Mouse (Mus musculus): ENCODE data around the gene Rapgef4. TPM values are rescaled to one million over a fixed set of nuclear protein-coding genes. Genes with fewer than 3 reads are reported as not detected.

Rapgef4 gene
- polyA plus RNA-seq, 1 experiment from 2014 or later: 5.0 TPM

DNA sequence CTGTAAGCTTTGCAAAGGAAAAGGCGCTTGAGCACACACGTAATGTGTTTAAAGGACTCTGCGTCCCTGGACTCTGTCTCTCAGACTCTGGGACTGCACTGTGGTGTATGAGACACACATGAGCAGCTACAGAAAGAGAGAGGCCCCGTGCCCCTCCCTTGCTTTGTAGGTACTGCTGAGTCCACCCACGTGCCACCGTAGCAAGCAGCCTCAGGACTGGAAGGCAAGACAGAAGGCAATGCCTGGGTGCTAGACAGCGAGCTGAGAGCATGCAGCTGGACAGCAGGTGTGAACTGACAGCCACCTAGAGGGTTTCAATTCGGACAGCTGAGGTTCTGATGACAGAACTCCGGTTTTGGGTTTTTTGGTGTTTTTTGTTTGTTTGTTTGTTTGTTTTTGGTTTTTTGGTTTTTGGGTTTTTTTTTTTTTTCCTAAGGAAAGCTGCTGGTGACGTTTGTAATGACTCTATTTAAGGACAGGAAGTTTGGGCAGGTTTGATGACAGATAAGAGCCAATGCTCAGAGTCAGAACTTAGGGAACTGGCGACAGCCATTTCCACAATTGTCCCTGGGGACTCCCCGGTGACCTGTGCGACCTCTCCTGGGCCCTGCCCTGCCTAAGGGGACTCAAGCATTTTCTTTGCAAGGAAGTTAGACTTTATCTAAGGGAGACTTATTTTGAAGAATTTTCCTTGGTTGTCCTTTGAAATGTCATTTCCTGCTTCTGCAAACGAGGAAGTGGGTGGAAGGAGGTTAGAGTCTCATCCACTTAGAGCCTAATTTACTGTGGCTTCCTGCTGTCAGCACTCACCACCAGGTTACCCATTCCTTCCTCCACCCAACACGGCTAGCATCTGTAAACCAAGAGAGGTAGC is 136.3 kb downstream of the Rapgef4 start:
- Histone ChIP-seq H3K9ac (replicated peaks; ENCODE audit: low read depth) (no peak overlapping the region), H3K9me3 (ENCODE audit: low read length) (no peaks in the 10 kb centered on the region), H3K4me3 (ENCODE audit: low read depth, low read length) (no peak overlapping the region), H3K4me1 (ENCODE audit: insufficient read depth, low read depth, low read length) (peaks cover 13% of the 10 kb centered on the region; the same call in 1 of the 2 replicates), H3K36me3 (ENCODE audit: insufficient read depth, low read length) (no peaks in the 10 kb centered on the region), H3K27ac (ENCODE audit: low read length) (no peak overlapping the region), H3K27me3 (replicated peaks; ENCODE audit: insufficient read depth, low read length) (no peaks in the 10 kb centered on the region), H3K4me2 (replicated peaks; ENCODE audit: low read depth, low read length) (no peak overlapping the region)
- no peak for ATAC-seq
- 39% methylated on average over 15 of the region's 15 CpGs for WGBS
- TF ChIP-seq CTCF (IDR thresholded peaks at IDR 0.05): no peak; the same call in 1 of the 2 replicates
- no peak for TF ChIP-seq EP300 (IDR thresholded peaks at IDR 0.05)
- DNase-seq (ENCODE audit: low spot score): peak; percentile 32

GRCm38 (mm10) chr2:72120211-72120610 is 139.2 kb downstream of the Rapgef4 start:
- TF ChIP-seq EP300 (IDR thresholded peaks at IDR 0.05) (peak; percentile 90), CTCF (IDR thresholded peaks at IDR 0.05) (no peak)
- peak overlapping the region; percentile 73 for H3K27ac ChIP-seq (ENCODE audit: low read length)
- 47% methylated on average over 6 of the region's 6 CpGs for WGBS

DNA sequence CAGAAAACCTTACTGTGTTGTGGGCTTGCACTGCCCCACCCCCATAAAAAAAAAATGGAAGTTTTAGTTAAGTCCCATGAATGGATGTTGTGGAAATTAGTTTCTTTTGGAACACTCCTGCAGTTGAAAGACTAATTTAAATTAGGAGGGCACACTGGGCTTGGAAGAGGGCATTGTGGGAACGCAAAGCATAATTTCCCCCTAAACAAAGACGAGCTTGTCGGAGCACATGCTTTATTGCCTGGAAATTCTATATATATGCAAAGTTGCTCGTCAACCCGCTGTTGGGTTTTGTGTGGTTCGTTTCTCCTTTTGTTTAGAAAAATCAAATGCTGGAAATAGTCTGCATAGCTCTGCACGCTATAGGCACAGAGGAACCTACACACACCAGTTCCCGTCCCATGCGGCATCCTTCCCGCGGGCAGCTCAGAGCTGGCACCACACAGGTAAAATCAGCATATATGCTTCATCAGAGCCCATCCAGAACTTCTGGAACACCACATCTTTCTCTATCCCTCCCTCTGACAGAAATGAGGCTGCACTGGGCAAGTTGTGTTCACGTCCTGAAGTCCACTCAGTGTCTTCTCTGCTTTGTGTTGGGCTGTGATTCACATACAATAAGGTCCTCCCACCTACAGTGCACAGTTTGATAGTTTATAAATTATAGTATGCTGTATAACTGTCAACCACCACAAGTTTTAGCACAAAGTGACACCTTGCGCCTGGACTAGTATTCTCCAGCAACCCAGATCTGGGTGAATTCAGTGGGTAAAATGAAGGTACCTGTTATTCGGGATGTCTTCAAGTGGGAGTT is 141.6 kb downstream of the Rapgef4 start:
- DNase-seq (ENCODE audit: low spot score) (no peak), ATAC-seq (no peak)
- Histone ChIP-seq H3K4me2 (replicated peaks; ENCODE audit: low read depth, low read length) (no peak overlapping the region), H3K27me3 (replicated peaks; ENCODE audit: insufficient read depth, low read length) (no peaks in the 10 kb centered on the region), H3K36me3 (ENCODE audit: insufficient read depth, low read length) (no peaks in the 10 kb centered on the region), H3K9ac (replicated peaks; ENCODE audit: low read depth) (no peak overlapping the region), H3K27ac (ENCODE audit: low read length) (no peak overlapping the region), H3K4me3 (ENCODE audit: low read depth, low read length) (no peak overlapping the region), H3K9me3 (ENCODE audit: low read length) (no peaks in the 10 kb centered on the region), H3K4me1 (ENCODE audit: insufficient read depth, low read depth, low read length) (peaks cover 4% of the 10 kb centered on the region; the same call in 1 of the 2 replicates)
- WGBS: 91% methylated on average over 14 of the region's 14 CpGs
- TF ChIP-seq CTCF (IDR thresholded peaks at IDR 0.05) (no peak), EP300 (IDR thresholded peaks at IDR 0.05) (no peak)

More at GRCm38 (mm10) chr2:72120211-72120610, 139.2 kb downstream of the Rapgef4 start:
- Histone ChIP-seq H3K4me3 (ENCODE audit: low read depth, low read length) (no peak overlapping the region), H3K36me3 (ENCODE audit: insufficient read depth, low read length) (no peaks in the 10 kb centered on the region), H3K9ac (replicated peaks; ENCODE audit: low read depth) (no peak overlapping the region), H3K27me3 (replicated peaks; ENCODE audit: insufficient read depth, low read length) (no peaks in the 10 kb centered on the region), H3K9me3 (ENCODE audit: low read length) (no peaks in the 10 kb centered on the region), H3K4me1 (ENCODE audit: insufficient read depth, low read depth, low read length) (peaks cover 13% of the 10 kb centered on the region; the same call in 1 of the 2 replicates), H3K4me2 (replicated peaks; ENCODE audit: low read depth, low read length) (no peak overlapping the region)
- ATAC-seq (peak; percentile 95), DNase-seq (ENCODE audit: low spot score) (peak; percentile 93)

DNA sequence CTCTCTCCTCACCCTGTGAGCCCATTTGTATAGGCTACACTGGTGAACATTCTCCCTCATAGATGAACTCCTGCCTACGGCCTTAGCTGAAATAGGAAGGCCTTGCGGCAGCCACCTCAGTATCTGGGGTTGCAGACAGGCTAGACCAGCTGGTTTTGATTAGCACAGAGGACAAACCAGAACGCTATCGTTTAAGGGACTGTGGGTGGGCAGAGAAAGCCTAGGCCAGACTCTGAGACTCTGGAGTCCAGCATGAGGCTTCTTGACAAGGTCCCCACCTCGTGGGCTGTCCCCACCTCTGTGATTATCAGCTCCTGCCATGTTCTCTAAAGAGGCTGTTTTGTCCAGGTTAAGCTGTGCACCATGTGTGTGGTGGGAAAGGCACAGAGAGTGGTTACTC is 142.8 kb downstream of the Rapgef4 start:
- Histone ChIP-seq H3K27ac (ENCODE audit: low read length) (no peak overlapping the region), H3K4me2 (replicated peaks; ENCODE audit: low read depth, low read length) (no peak overlapping the region), H3K9me3 (ENCODE audit: low read length) (no peaks in the 10 kb centered on the region), H3K9ac (replicated peaks; ENCODE audit: low read depth) (no peak overlapping the region), H3K4me3 (ENCODE audit: low read depth, low read length) (no peak overlapping the region), H3K4me1 (ENCODE audit: insufficient read depth, low read depth, low read length) (no peaks in the 10 kb centered on the region; the same call in 1 of the 2 replicates), H3K36me3 (ENCODE audit: insufficient read depth, low read length) (no peaks in the 10 kb centered on the region), H3K27me3 (replicated peaks; ENCODE audit: insufficient read depth, low read length) (no peaks in the 10 kb centered on the region)
- DNase-seq (ENCODE audit: low spot score) (no peak), ATAC-seq (no peak)
- no peak for TF ChIP-seq EP300 (IDR thresholded peaks at IDR 0.05)
- no peak for TF ChIP-seq CTCF (IDR thresholded peaks at IDR 0.05)
- WGBS: 68% methylated on average over 5 of the region's 5 CpGs

- no peak overlapping the region for H3K27ac ChIP-seq (ENCODE audit: low read length)
- H3K9ac ChIP-seq (replicated peaks; ENCODE audit: low read depth): no peak overlapping the region
- H3K4me1 ChIP-seq (ENCODE audit: insufficient read depth, low read depth, low read length): no peaks in the 10 kb centered on the region; the same call in 1 of the 2 replicates
- no peak for DNase-seq (ENCODE audit: low spot score)
- no peak overlapping the region for H3K4me3 ChIP-seq (ENCODE audit: low read depth, low read length)
- no peaks in the 10 kb centered on the region for H3K9me3 ChIP-seq (ENCODE audit: low read length)
- no peak for TF ChIP-seq CTCF (IDR thresholded peaks at IDR 0.05)
- no peak for TF ChIP-seq EP300 (IDR thresholded peaks at IDR 0.05)
- ATAC-seq: peak; percentile 11; the same call in 1 of the 2 replicates
- H3K27me3 ChIP-seq (replicated peaks; ENCODE audit: insufficient read depth, low read length): no peaks in the 10 kb centered on the region
- WGBS: 51% methylated on average over 3 of the region's 3 CpGs
- H3K4me2 ChIP-seq (replicated peaks; ENCODE audit: low read depth, low read length): no peak overlapping the region
- no peaks in the 10 kb centered on the region for H3K36me3 ChIP-seq (ENCODE audit: insufficient read depth, low read length)
Observed at GRCm38 (mm10) chr2:72125786-72126185, 144.7 kb downstream of the Rapgef4 start.

- WGBS: 81% methylated on average over 2 of the region's 2 CpGs
- Histone ChIP-seq H3K27me3 (replicated peaks; ENCODE audit: insufficient read depth, low read length) (no peaks in the 10 kb centered on the region), H3K4me2 (replicated peaks; ENCODE audit: low read depth, low read length) (no peak overlapping the region), H3K4me3 (ENCODE audit: low read depth, low read length) (no peak overlapping the region), H3K4me1 (ENCODE audit: insufficient read depth, low read depth, low read length) (no peaks in the 10 kb centered on the region), H3K9ac (replicated peaks; ENCODE audit: low read depth) (no peak overlapping the region), H3K9me3 (ENCODE audit: low read length) (no peaks in the 10 kb centered on the region), H3K36me3 (ENCODE audit: insufficient read depth, low read length) (no peaks in the 10 kb centered on the region), H3K27ac (ENCODE audit: low read length) (no peak overlapping the region)
- TF ChIP-seq EP300 (IDR thresholded peaks at IDR 0.05) (no peak), CTCF (IDR thresholded peaks at IDR 0.05) (no peak)
- ATAC-seq (no peak), DNase-seq (ENCODE audit: low spot score) (no peak)
Observed at GRCm38 (mm10) chr2:72126411-72126810, 145.4 kb downstream of the Rapgef4 start.

All from lung, postnatal 0 days (tissue).